Mouse (Mus musculus): ENCODE data around the gene Kras.

The Kras gene

DNA sequence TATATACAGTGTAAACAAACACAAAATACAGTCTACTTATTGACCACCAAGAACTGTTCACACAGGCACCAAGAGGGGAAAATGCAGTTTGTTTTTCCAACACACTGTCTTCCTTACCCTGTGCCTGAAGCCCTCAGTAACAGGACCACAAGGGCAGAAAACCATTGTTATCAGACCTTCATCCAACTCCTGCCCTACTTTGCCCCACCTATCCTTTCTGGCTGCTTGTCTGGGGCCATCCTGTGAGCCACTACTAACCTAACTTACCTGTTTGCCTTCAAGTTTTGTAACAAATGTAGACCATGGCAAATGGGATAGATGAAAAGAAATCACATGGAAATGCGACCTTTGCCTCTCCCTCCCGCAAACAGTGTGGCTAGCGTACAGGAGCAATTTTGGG, 2.2 kb downstream of the Kras start:
- no peak for DNase-seq

DNA sequence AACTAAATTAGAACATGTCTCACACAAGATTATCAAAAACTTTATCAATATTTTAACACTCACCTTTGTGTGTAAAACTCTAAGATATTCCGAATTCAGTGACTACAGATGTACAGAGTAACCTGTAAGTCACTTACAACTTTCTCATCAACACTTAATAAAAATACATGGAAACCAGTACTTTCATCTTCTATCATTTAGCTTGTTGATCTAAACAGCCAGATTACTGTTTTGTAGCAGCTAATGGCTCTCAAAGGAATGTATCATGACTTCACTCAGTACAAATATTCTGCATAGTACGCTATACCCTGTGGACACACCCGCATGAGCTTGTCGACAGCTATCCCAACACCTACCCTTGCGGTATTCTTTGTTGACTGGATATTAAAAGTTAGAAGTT, 3.2 kb downstream of the Kras start:
- no peak for DNase-seq

- no peak for DNase-seq
These were observed 7.5 kb downstream of the Kras start for GRCm38 (mm10) chr6:145242521-145242920.

DNA sequence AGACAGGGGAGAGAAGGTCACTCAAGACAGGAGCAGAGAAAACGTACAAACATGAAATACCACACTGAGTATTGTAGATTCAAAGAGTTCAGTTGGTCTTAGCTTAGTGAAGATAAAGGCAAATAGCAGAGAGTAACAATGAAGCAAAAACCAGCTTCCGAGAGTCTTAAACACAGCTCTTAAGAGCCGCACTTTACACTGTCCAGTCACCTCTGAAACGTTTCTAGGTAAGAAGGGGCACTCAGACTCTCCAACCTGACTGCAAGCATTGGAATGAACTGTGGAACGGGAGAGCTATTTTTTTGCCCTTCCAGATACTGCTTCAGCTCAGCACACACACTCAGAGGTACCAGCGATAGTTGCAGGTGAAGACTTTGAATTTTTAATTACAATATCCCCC, 9.8 kb downstream of the Kras start:
- no peak for DNase-seq

- no peak for DNase-seq
These were observed 12.9 kb downstream of the Kras start for GRCm38 (mm10) chr6:145237148-145237547.

- DNase-seq = no peak
These were observed 14.7 kb downstream of the Kras start for GRCm38 (mm10) chr6:145235367-145235766.

GRCm38 (mm10) chr6:145234391-145234790, 15.6 kb downstream of the Kras start:
- no peak for DNase-seq

GRCm38 (mm10) chr6:145226296-145226695, 23.7 kb downstream of the Kras start:
- no peak for DNase-seq

DNA sequence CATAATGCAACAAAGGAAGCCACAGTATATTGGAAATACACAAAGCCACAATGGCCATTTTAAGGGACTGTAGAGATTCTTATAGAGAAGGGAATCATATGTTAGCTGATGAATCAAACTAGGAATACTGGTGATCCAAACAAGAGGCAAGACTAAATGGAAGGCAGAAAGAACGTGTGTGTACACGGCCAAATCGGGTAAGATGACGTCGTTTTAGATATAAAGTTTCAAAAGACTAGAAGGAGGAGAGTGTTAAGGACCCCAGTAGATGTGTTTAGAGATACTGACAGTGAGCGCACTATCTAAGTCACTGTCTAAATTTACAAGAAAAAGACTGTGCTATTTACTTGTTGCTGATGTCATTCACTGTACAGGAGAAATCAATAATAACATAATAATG, 25.8 kb downstream of the Kras start:
- DNase-seq = no peak

DNA sequence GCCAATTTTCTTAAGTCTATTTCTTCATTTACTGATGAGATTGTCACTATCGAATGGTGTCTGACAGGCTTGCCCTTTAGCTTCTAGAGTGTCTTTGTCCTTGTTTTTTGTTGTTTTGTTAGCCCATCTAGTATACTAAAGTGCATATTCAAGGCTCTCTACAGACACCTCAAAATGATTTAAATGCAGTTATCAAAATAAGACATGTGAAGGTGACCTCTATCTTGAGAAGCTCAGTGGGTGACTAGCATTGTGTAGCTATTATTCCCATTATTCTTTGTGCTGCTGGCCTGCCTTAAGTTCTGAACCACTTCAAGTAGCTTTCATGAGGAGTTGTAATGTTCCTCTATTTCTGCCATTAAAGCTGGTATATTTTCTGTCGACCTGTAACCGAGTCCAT, 34.2 kb downstream of the Kras start:
- no peak for DNase-seq

DNA sequence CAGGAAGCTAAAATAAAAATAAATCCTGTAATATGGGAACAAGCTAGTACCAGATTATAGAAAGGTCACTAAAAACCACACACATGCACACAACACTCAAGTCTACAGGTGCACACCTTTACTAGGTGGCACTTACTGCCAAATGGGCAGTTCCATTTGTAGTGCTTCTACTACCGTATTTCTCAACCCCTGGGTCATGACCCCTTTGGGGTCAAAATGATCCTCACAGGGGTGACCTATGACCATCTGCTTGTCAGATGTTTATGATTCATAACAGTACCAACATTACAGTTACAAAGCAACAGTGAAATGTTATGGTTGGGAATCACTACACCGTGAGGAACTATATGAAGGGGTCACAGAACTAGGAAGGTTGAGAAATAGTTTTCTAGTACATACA, 36.1 kb downstream of the Kras start:
- DNase-seq = no peak

- DNase-seq = no peak
These were observed 38.4 kb downstream of the Kras start for GRCm38 (mm10) chr6:145211376-145212305.

DNA sequence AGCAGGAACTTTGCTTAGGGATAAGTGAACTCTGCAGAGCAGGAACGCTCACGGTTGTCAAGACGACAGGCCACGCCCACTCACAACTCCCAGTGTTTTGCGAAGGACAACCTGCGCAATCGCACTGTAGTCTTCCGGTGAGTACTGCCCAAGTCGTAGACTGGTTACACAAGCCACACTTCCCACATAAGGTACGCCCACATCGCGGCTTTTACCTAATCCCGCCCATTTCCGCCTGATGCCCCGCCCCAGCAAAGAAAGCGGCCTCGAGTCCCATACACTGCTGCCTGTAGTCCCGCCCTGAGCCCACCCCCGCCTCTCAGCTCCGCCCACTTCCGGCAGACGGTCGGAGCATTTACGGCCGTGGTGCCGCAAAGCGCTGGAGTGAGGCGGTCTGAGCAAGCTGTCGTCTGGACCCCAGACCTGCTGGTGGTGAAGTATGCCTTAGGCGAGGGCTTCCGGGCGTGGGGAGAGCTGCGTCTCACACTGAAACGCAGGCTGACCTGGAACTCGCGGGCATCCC, 39.2 kb downstream of the Kras start, which contains the start of the genes Casc1 and Etfrf1:
Casc1 (minus strand) TSS at position 190 of the 523 bp plus-strand sequence.
Etfrf1 (plus strand) TSS at position 319 of the 523 bp plus-strand sequence.
- peak; percentile 95 to 99 for DNase-seq

DNA sequence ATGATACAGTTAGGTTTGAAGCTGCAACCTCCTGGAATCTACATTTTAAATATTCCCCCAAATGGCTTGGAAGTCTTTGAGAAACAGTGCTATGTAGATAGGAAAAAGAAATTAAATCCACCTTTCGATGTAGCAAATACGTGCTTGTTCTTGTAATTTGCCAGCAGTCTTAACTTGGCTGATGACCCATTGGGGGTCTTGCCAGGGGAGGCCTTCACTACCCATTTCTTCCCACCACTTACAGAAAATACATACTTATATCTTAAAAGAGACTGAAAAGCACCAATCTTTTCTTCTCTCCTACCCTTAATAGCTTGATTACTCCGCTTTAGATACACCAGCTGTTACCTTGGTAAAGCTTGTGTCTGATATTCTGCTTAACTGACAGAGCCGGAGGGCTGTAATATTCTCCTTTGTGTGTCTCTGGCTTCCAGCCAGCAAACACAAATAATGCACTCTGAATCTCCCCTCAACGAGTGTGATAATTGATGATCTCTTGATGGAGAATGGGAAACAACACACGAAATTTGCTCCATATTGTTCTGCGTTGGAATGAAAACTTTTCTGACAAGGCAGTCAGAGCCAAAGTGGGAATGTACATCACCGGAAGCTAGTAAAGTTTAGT, 39.9 kb downstream of the Kras start:
- peak; percentile 10 to 41 for DNase-seq

- DNase-seq = no peak
These were observed 44.9 kb downstream of the Kras start for GRCm38 (mm10) chr6:145205142-145205541.

- no peak for DNase-seq
These were observed 45.6 kb downstream of the Kras start for GRCm38 (mm10) chr6:145204440-145204839.

DNA sequence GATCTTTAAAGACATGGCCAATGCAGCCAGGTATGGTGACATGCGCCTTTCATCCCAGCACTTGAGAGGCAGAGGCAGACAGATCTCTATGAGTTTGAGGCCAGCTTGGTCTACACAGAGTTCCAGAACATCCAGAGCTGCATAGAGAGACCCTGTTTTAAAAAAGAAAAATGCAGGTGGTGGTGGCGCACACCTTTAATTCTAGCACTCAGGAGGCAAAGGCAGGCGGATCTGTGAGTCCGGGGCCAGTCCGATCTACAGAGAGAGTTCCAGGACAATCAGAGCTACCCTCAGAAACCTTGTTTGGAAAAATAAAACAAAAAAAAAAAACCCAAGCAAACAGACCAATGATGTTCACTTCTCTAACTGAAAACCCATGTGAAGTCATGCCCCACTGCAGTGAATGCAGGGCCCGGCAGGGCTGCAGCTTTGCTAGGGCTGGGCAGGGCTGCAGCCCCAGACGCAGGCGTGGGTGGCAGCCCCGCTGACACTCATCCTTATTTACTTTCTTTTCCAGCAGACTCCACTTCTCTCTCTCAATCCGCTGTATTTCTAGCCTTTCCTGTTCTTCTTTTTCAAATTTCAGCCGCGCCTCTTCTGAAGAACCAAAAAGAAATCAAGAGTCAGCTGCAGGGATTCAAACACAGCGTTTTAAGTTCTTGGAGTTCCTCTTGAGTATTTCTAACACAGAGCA, 47.5 kb downstream of the Kras start:
- no peak for DNase-seq

DNA sequence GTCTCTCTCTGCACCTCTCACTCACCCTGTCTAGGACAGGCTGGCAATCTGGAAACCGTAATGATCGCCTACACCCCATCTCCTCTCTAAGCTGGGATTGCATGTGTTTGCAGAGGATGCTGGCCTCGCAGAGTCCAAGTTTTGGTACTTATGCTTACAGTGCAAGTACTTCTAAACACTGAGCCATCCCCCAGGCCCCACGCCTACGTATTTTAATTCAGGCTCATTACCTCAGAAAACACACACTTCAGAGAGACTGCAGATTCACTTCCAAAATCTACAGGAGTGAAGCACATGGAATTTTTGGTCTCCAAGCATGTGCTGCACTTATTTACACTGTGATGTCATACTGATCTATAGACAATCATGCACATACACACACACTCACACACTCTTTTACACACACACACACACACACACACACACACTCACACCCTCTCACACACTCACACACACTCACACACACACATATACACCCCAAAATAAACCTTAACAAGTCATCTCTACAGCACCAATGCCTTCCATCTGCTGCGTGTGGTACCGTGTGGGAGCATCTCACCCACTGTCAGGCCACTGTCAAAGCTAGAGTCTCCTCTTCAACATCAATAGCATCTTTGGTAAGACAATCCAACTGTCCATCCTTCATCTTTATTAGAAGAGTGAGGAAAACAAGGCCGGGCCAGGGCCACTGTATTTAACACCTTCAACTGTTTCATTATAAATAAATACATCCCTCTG, 51.9 kb downstream of the Kras start:
- no peak for DNase-seq

GRCm38 (mm10) chr6:145193446-145193845, 56.6 kb downstream of the Kras start:
- no peak for DNase-seq

DNA sequence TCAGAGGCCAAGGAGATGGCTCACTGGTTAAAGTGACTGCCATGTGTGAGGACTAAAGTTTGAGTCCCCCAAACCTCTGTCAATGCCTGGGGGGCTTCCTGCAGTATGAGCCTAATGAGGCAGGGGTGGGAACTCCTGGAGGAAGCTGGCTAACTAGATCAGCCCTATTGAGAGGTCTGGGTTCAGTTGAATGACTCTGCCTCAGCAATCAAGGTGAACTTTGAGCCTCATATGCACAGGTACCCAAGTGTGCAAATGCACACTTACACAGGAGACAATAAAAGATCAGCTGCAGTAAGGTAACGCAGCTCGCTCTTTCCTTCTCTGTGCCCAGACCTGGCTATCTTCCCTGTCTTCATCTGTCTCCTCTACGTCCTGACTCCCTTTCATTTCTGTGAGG, 57.0 kb downstream of the Kras start:
- no peak for DNase-seq

DNA sequence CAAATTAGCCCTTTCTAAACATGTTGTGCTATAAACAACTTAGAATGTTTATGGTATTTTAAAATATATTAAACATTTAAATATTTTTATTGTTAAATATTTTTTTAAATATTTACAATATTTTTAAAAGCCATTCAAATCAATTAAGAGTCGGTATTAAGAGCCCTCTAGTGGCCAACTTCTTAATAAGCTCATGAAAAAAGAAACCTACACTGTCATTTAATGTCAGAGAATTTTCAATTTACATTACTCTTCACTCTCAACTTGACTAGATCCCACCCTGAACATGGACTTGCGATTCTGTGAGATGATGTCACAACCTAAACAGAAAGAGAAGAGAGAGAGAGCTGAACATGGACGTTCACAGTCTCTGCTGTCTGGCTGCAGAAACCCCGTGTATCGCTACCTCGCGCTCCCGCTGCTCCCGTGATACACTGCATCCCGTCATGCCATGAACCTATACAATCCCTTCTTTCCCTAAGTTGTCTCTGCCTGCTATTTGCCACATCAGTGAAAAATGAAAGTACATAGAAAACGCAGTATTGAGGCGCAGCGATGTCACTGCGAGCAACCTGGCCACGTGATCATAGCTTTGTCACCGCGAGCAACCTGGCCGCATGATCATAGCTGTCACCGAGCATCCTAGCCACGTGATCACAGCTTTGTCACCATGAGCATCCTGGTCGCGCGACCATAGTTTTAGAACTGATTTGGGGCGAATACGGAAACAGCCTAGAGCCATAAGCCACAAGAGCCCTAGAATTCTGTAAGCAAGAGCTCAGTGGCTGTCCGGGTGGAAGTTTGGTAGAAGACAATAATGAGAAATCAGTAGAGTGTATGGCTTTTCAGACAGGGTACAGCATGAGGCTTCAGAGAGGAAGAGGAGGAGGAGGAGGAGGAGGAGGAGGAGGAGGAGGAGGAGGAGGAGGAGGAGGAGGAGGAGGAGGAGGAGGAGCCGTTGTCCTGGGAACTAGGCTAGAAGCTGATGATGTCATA, 62.6 kb downstream of the Kras start:
- DNase-seq = peak; percentile 31 to 46

All from cerebellum, adult 18-20 months (tissue).